Mouse (Mus musculus): ENCODE results near the gene Olfr1338.
"Not testable (repeated sequence)": the region's sequence is repeated elsewhere in the genome, so short reads cannot be mapped to it uniquely, and the experiment has no call there.

Gene Olfr1338

GRCm38 (mm10) chr4:118758637-118759036 is at the start of gene Olfr1338:
TSS of gene Olfr1338 (minus strand) at chr4:118758737.
- no peak for DNase-seq (ENCODE audit: low read depth, low spot score)

GRCm38 (mm10) chr4:118792796-118793195 is 34.3 kb upstream of the Olfr1338 start:
- not testable (repeated sequence) for DNase-seq (ENCODE audit: low read depth, low spot score)

- no peak for DNase-seq (ENCODE audit: low read depth, low spot score)
These were observed 23.9 kb upstream of the Olfr1338 start, which contains the start of gene Olfr1337 for GRCm38 (mm10) chr4:118782486-118782885. TSS of gene Olfr1337 (minus strand) at chr4:118782586.

GRCm38 (mm10) chr4:118741881-118742280 is 16.7 kb downstream of the Olfr1338 start:
- DNase-seq (ENCODE audit: low read depth, low spot score): no peak

- no peak for DNase-seq (ENCODE audit: low read depth, low spot score)
These were observed 17.4 kb downstream of the Olfr1338 start for GRCm38 (mm10) chr4:118740988-118741698.

- no peak for DNase-seq (ENCODE audit: low read depth, low spot score)
These were observed 19.0 kb downstream of the Olfr1338 start for GRCm38 (mm10) chr4:118739574-118739973.

GRCm38 (mm10) chr4:118731875-118732274 is 26.7 kb downstream of the Olfr1338 start, which contains the start of gene Olfr1339:
TSS of gene Olfr1339 (plus strand) at chr4:118732175.
- DNase-seq (ENCODE audit: low read depth, low spot score): no peak

GRCm38 (mm10) chr4:118721742-118722483 is 36.6 kb downstream of the Olfr1338 start:
- DNase-seq (ENCODE audit: low read depth, low spot score): no peak

- no peak for DNase-seq (ENCODE audit: low read depth, low spot score)
These were observed 38.7 kb downstream of the Olfr1338 start, which contains the start of gene Olfr1340 for GRCm38 (mm10) chr4:118719838-118720237. TSS of gene Olfr1340 (plus strand) at chr4:118720138.

- no peak for DNase-seq (ENCODE audit: low read depth, low spot score)
These were observed 46.9 kb downstream of the Olfr1338 start for GRCm38 (mm10) chr4:118711656-118712055.

- DNase-seq (ENCODE audit: low read depth, low spot score): no peak
These were observed 50.5 kb downstream of the Olfr1338 start for GRCm38 (mm10) chr4:118708086-118708485.

GRCm38 (mm10) chr4:118703223-118703622 is 55.3 kb downstream of the Olfr1338 start, which contains the start of gene Olfr1341:
TSS of gene Olfr1341 (plus strand) at chr4:118703523.
- DNase-seq (ENCODE audit: low read depth, low spot score): no peak

All from brain, embryonic 18.5 days (tissue).